Mouse (Mus musculus): ENCODE measurements around the gene Gm3532. TPM values are rescaled to one million over a fixed set of nuclear protein-coding genes. Genes with fewer than 3 reads are reported as not detected.

Gm3532 gene
- 0.10 and 0.18 TPM in 2 replicates for polyA plus RNA-seq (2012; rRNA removed)

DNA sequence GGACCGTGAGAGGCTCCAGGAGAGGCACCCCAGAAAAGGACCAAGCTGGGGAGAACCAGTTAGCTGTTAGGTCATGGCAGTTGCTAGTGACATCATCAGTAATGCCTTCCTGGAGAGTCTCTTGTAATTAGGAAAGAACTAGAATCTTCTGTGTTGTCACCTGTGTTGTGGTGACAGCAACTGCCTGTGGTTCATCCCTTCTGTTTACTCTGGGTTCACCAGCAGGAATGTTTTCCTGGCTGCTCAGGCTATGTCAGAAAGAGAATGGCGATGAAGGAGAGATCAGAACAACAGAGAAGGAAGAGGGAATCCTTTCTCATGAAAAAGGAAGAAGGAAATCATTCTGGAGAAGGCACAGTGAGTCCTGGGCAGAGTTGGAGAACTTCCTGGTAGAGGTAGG lies at the start of gene Gm3532:
Gene Gm3532, plus strand, starts transcription at position 301 of the 400 bp plus-strand sequence.

DNA sequence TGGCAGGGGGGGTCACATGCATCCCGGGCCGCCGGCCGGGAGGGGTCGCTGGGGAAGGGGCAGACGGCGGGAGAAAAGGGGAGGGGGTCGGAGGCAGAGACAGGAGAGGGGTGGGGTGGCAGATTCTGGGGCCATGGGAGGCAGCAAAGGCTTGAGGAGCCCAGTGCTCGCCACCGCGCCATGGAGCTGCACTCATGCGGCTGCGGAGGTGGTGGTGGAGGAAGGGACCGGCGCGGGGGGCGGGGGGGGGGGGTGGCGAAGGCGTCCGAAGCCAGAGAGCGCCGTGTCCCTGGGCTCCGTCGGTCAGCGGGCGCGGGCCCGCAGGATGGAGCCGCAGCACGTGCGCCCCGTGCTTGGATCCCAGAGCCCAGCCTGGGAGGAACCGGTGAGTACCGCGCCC lies 36.9 kb upstream of the Gm3532 start, which contains the start of gene Gm3488:
Gene Gm3488, plus strand, starts transcription at position 301 of the 400 bp plus-strand sequence.

Other genes with a start within 250 kb of the Gm3532 start
- gene Gm3542, start 203.6 kb upstream of the Gm3532 start, polyA plus RNA-seq (2012; rRNA removed), result not detected in 2 replicates
- 1.5 and 1.7 TPM in 2 replicates for gene Gm3500, start 149.4 kb upstream of the Gm3532 start, polyA plus RNA-seq (2012; rRNA removed)
- gene Gm3194, start 83.0 kb upstream of the Gm3532 start, polyA plus RNA-seq (2012; rRNA removed), result 4.6 TPM in 1 of 2 replicates, not detected in the other
- not detected in 2 replicates for gene Gm8246, start 60.7 kb upstream of the Gm3532 start, polyA plus RNA-seq (2012; rRNA removed)
- 0.05 TPM in 1 of 2 replicates, not detected in the other for gene Gm3187, start 54.3 kb upstream of the Gm3532 start, polyA plus RNA-seq (2012; rRNA removed)
- 9.8 and 10.2 TPM in 2 replicates for gene Gm3488, start 36.8 kb upstream of the Gm3532 start, polyA plus RNA-seq (2012; rRNA removed)
- gene Gm8265, start 94.5 kb downstream of the Gm3532 start, polyA plus RNA-seq (2012; rRNA removed), result not detected in 2 replicates
- not detected in 2 replicates for gene Gm9603, start 149.0 kb downstream of the Gm3532 start, polyA plus RNA-seq (2012; rRNA removed)
- 2.1 and 2.3 TPM in 2 replicates for gene Gm3373, start 203.1 kb downstream of the Gm3532 start, polyA plus RNA-seq (2012; rRNA removed)